Comparison of ENCODE assay signal across 15 mouse cellular contexts in the genomic region with DNA sequence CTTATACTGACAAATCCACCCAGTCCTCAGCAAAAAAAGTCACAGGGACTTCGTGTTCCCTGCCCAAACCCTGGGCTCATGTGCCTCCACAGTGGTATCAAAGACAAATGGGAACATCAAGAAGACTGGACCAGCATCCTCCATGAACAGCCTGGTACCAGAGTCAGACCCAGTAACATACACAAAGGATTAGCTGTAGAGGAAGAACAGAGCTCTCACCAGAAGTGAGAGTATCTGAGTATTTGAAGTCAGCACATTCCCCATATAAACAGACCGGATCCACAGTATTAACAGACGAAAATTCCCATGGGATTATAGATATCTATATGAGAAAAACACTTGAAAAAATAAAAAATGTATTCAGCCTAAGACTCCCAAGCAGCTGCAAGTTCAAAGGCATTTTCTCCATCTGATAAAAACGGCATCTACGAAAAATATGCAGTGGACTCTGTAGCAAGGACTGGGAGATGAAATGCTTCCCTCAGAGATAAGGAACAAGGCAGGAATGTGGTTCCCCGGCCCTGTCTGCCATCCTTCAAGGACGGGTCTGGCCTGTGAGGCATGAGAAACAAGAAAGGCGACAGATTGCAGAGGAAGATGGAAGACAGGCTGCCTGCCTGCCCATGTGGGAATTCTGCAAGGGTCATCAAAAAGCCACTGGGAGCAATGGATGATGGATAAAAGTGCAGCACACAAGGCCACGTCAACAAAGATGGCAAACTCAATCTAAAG. TPM values are rescaled to one million over a fixed set of nuclear protein-coding genes. Genes with fewer than 3 reads are reported as not detected.
DNase-seq lines count a peak whose midpoint lies in the region; ATAC-seq lines count a peak whose summit lies in the region.
"Had no signal": no experiment of that assay in that cellular context is flagged by ENCODE, and none has a peak within 500 bp of the region (broad histone marks: within the 10 kb centered on the region; RNA-seq: fewer than 3 reads in every experiment).

No protein-coding gene starts in this region.

- no peak for ATAC-seq in heart, embryonic 11.5 days (replicated peaks; ENCODE audit: insufficient number of reproducible peaks, low FRiP score, low TSS enrichment)
- no peak for ATAC-seq in liver, embryonic 11.5 days (replicated peaks; ENCODE audit: low FRiP score)
- ATAC-seq in embryonic facial prominence, embryonic 15.5 days (ENCODE audit: insufficient number of reproducible peaks, low FRiP score, low TSS enrichment, low read depth): no peak

- H3K9ac ChIP-seq in heart, embryonic 11.5 days (ENCODE audit: low read depth, low read length): no peak overlapping the region
- no peak overlapping the region for H3K9ac ChIP-seq in liver, embryonic 11.5 days (ENCODE audit: low read depth, low read length)
- no peak overlapping the region for H3K9ac ChIP-seq in embryonic facial prominence, embryonic 15.5 days
- H3K9ac ChIP-seq: forebrain, embryonic 12.5 days; limb, embryonic 12.5 days had no signal

- no peak overlapping the region for H3K4me3 ChIP-seq in heart, embryonic 11.5 days (ENCODE audit: low read depth, low read length)
- H3K4me3 ChIP-seq in liver, embryonic 11.5 days (ENCODE audit: low read depth, low read length): no peak overlapping the region
- no peak overlapping the region for H3K4me3 ChIP-seq in embryonic facial prominence, embryonic 15.5 days (replicated peaks)
- H3K4me3 ChIP-seq: forebrain, embryonic 12.5 days; limb, embryonic 12.5 days had no signal

- H3K27me3 ChIP-seq in heart, embryonic 11.5 days (ENCODE audit: control insufficient read depth, insufficient read depth, low read length): no peaks in the 10 kb centered on the region
- H3K27me3 ChIP-seq in liver, embryonic 11.5 days (replicated peaks; ENCODE audit: control insufficient read depth, insufficient read depth, low read length): no peaks in the 10 kb centered on the region
- no peaks in the 10 kb centered on the region for H3K27me3 ChIP-seq in embryonic facial prominence, embryonic 15.5 days
- H3K27me3 ChIP-seq: forebrain, embryonic 12.5 days; limb, embryonic 12.5 days had no signal

- 14% methylated on average over 9 of the region's 9 CpGs for WGBS in heart, embryonic 11.5 days (ENCODE audit: insufficient replicate concordance)
- 39% methylated on average over 9 of the region's 9 CpGs for WGBS in liver, embryonic 11.5 days
- 42% methylated on average over 9 of the region's 9 CpGs for WGBS in embryonic facial prominence, embryonic 15.5 days

- intact Hi-C loops in heart, postnatal 10 days (cut with DNase I): no loop called here

- no peaks in the 10 kb centered on the region for H3K9me3 ChIP-seq in heart, embryonic 11.5 days (replicated peaks; ENCODE audit: control insufficient read depth, low read length)
- no peaks in the 10 kb centered on the region for H3K9me3 ChIP-seq in liver, embryonic 11.5 days (ENCODE audit: control insufficient read depth, low read length)
- H3K9me3 ChIP-seq in embryonic facial prominence, embryonic 15.5 days (replicated peaks): no peaks in the 10 kb centered on the region
- H3K9me3 ChIP-seq: forebrain, embryonic 12.5 days; limb, embryonic 12.5 days had no signal

- H3K4me2 ChIP-seq in heart, embryonic 11.5 days: no peak overlapping the region
- no peak overlapping the region for H3K4me2 ChIP-seq in liver, embryonic 11.5 days
- H3K4me2 ChIP-seq in embryonic facial prominence, embryonic 15.5 days (replicated peaks): no peak overlapping the region
- H3K4me2 ChIP-seq: forebrain, embryonic 12.5 days; limb, embryonic 12.5 days had no signal

- DNase-seq in heart, postnatal 10 days: no peak
- DNase-seq in liver, embryonic 11.5 days (ENCODE audit: low spot score): no peak
- DNase-seq in liver: no peak
- peak; percentile 34 to 40 for DNase-seq in adrenal gland, postnatal 36 days
- no peak for DNase-seq in T-cell, adult 2 months (ENCODE audit: low spot score)
- DNase-seq: kidney, postnatal 14 days; right cerebral cortex, postnatal 4 days had no signal

- no peaks in the 10 kb centered on the region for H3K36me3 ChIP-seq in heart, embryonic 11.5 days (ENCODE audit: control insufficient read depth, insufficient read depth, low read length)
- H3K36me3 ChIP-seq in liver, embryonic 11.5 days (ENCODE audit: control insufficient read depth, insufficient read depth, low read length): no peaks in the 10 kb centered on the region
- H3K36me3 ChIP-seq in embryonic facial prominence, embryonic 15.5 days: no peaks in the 10 kb centered on the region
- H3K36me3 ChIP-seq: forebrain, embryonic 12.5 days; limb, embryonic 12.5 days had no signal

- peaks cover 52% of the 10 kb centered on the region for H3K4me1 ChIP-seq in heart, embryonic 11.5 days (ENCODE audit: control insufficient read depth, insufficient read depth, low read length)
- peaks cover 17% of the 10 kb centered on the region for H3K4me1 ChIP-seq in liver, embryonic 11.5 days (replicated peaks; ENCODE audit: control insufficient read depth, insufficient read depth, low read length)
- no peaks in the 10 kb centered on the region for H3K4me1 ChIP-seq in embryonic facial prominence, embryonic 15.5 days
- H3K4me1 ChIP-seq: forebrain, embryonic 12.5 days had no signal

- peak overlapping the region; percentile 82 for H3K27ac ChIP-seq in heart, embryonic 11.5 days (ENCODE audit: low read depth, low read length)
- peak overlapping the region; percentile 55; the same call in 1 of the 2 replicates for H3K27ac ChIP-seq in liver, embryonic 11.5 days (ENCODE audit: low read depth, low read length)
- 0 out of 2 replicates have a peak overlapping the region, but pooled peaks have one; percentile 7 for H3K27ac ChIP-seq in embryonic facial prominence, embryonic 15.5 days (replicated peaks)
- H3K27ac ChIP-seq: forebrain, embryonic 12.5 days; limb, embryonic 12.5 days had no signal

RNA-seq across cellular contexts. Expression of gene Krtap5-4, which starts 23.5 kb away (rescaled TPM):
- polyA plus RNA-seq in heart, embryonic 11.5 days (2014; fragmentation: Nextera tagmentation; extraction: Ambion mirVana): 0.26 TPM in 1 of 2 replicates, not detected in the other
- not detected for total RNA-seq in heart, postnatal 10 days (2021)
- polyA plus RNA-seq in liver, embryonic 11.5 days (2014; fragmentation: Nextera tagmentation; extraction: Ambion mirVana): not detected in 2 replicates
- not detected for total RNA-seq in adrenal gland, postnatal 36 days (2021)
- polyA plus RNA-seq in embryonic facial prominence, embryonic 15.5 days (2015; fragmentation: Nextera tagmentation; extraction: Ambion mirVana): 0.21 and 0.37 TPM in 2 replicates
- total RNA-seq: layer of hippocampus, postnatal 25 days had no signal
- polyA plus RNA-seq: cortical plate, adult 2 months; forebrain, embryonic 12.5 days; heart, postnatal 0 days; limb, embryonic 12.5 days; testis, adult 2 months had no signal

RNA-seq across cellular contexts. Expression of gene Krtap5-1, which starts 30.0 kb away (rescaled TPM):
- polyA plus RNA-seq in heart, embryonic 11.5 days (2014; fragmentation: Nextera tagmentation; extraction: Ambion mirVana): not detected in 2 replicates
- not detected for total RNA-seq in heart, postnatal 10 days (2021)
- not detected in 2 replicates for polyA plus RNA-seq in liver, embryonic 11.5 days (2014; fragmentation: Nextera tagmentation; extraction: Ambion mirVana)
- not detected for total RNA-seq in adrenal gland, postnatal 36 days (2021)
- polyA plus RNA-seq in embryonic facial prominence, embryonic 15.5 days (2015; fragmentation: Nextera tagmentation; extraction: Ambion mirVana): 0.56 TPM in 1 of 2 replicates, not detected in the other
- total RNA-seq: layer of hippocampus, postnatal 25 days had no signal
- polyA plus RNA-seq: cortical plate, adult 2 months; forebrain, embryonic 12.5 days; heart, postnatal 0 days; limb, embryonic 12.5 days; testis, adult 2 months had no signal

RNA-seq across cellular contexts. Expression of gene Ifitm10, which starts 46.7 kb away (rescaled TPM):
- polyA plus RNA-seq in heart, embryonic 11.5 days (2014; fragmentation: Nextera tagmentation; extraction: Ambion mirVana): 7.6 and 8.3 TPM in 2 replicates
- 1 to 10 TPM; 1.0 to 1.1 TPM for total RNA-seq in heart, postnatal 10 days (2021)
- 1.8 and 2.4 TPM in 2 replicates for polyA plus RNA-seq in liver, embryonic 11.5 days (2014; fragmentation: Nextera tagmentation; extraction: Ambion mirVana)
- total RNA-seq in adrenal gland, postnatal 36 days (2021): 1 to 10 TPM; 3.0 to 4.4 TPM
- 7.5 and 7.8 TPM in 2 replicates for polyA plus RNA-seq in embryonic facial prominence, embryonic 15.5 days (2015; fragmentation: Nextera tagmentation; extraction: Ambion mirVana)
- polyA plus RNA-seq: testis, adult 2 months had no signal

RNA-seq across cellular contexts. Expression of gene Gm4559, which starts 52.7 kb away (rescaled TPM):
- polyA plus RNA-seq in heart, embryonic 11.5 days (2014; fragmentation: Nextera tagmentation; extraction: Ambion mirVana): not detected in 2 replicates
- not detected for total RNA-seq in heart, postnatal 10 days (2021)
- polyA plus RNA-seq in liver, embryonic 11.5 days (2014; fragmentation: Nextera tagmentation; extraction: Ambion mirVana): not detected in 2 replicates
- total RNA-seq in adrenal gland, postnatal 36 days (2021): not detected
- polyA plus RNA-seq in embryonic facial prominence, embryonic 15.5 days (2015; fragmentation: Nextera tagmentation; extraction: Ambion mirVana): 0.31 TPM in 1 of 2 replicates, not detected in the other
- total RNA-seq: layer of hippocampus, postnatal 25 days had no signal
- polyA plus RNA-seq: cortical plate, adult 2 months; forebrain, embryonic 12.5 days; heart, postnatal 0 days; limb, embryonic 12.5 days; testis, adult 2 months had no signal

RNA-seq across cellular contexts. Expression of gene Gm49369, which starts 55.6 kb away (rescaled TPM):
- polyA plus RNA-seq in heart, embryonic 11.5 days (2014; fragmentation: Nextera tagmentation; extraction: Ambion mirVana): 1.9 TPM in 1 of 2 replicates, not detected in the other
- total RNA-seq in heart, postnatal 10 days (2021): 1 to 10 TPM; 1.7 to 5.1 TPM
- not detected in 2 replicates for polyA plus RNA-seq in liver, embryonic 11.5 days (2014; fragmentation: Nextera tagmentation; extraction: Ambion mirVana)
- total RNA-seq in adrenal gland, postnatal 36 days (2021): 1 to 10 TPM; 2.6 to 3.3 TPM
- not detected in 2 replicates for polyA plus RNA-seq in embryonic facial prominence, embryonic 15.5 days (2015; fragmentation: Nextera tagmentation; extraction: Ambion mirVana)
- polyA plus RNA-seq: testis, adult 2 months had no signal

Comparison
In these comparisons a context has a peak if more than half of its experiments do, and no peak if none do; other contexts are left out.
1. H3K27ac ChIP-seq: peak in every context shown above with its lines; median percentile 82 in heart, embryonic 11.5 days; 55 in liver, embryonic 11.5 days; 7 in embryonic facial prominence, embryonic 15.5 days.
2. DNase-seq: peak in adrenal gland, postnatal 36 days (2 of 2); none in heart, postnatal 10 days (0 of 2), liver, embryonic 11.5 days (single experiment), liver (single experiment) and T-cell, adult 2 months (single experiment).